In genomic region chr11:116580031-116580652, GRCm38 (mm10) we compare ENCODE assay signal across 9 mouse cellular contexts. TPM values are rescaled to one million over a fixed set of nuclear protein-coding genes. Genes with fewer than 3 reads are reported as not detected.
A peak's percentile ranks its signal among the peaks of the same experiment; 100 is the strongest.
DNase-seq lines count a peak whose midpoint lies in the region; ATAC-seq lines count a peak whose summit lies in the region.
"Had no signal": no experiment of that assay in that cellular context is flagged by ENCODE, and none has a peak within 500 bp of the region (broad histone marks: within the 10 kb centered on the region; RNA-seq: fewer than 3 reads in every experiment).

No protein-coding gene starts in this region.

- intact Hi-C loops in left cerebral cortex, postnatal 10 days (cut with DNase I), result no loop called here
- intact Hi-C loops in gastrocnemius, postnatal 36 days (cut with DNase I), result no loop called here

- DNase-seq in lung, postnatal 36 days, result no peak
- peak; percentile 74 for DNase-seq in c-Kit-positive CD71-positive TER-119-positive erythroid progenitor cells, embryonic 14.5 days (ENCODE audit: low spot score)
- peak; percentile 56 for DNase-seq in intestine, embryonic 14.5 days (ENCODE audit: low spot score)
- DNase-seq in left cerebral cortex, postnatal 10 days (ENCODE audit: extremely low spot score in 1 of 2, low spot score in 2 of 2), result no peak
- no peak for DNase-seq in embryo, embryonic 10 days (ENCODE audit: low spot score)
- no peak for DNase-seq in gastrocnemius, postnatal 36 days

- ATAC-seq in lung, embryonic 15.5 days (ENCODE audit: borderline replicate concordance, extremely low read depth, low FRiP score, low TSS enrichment), result no peak
- no peak for ATAC-seq in intestine, embryonic 14.5 days (replicated peaks; ENCODE audit: low FRiP score, low TSS enrichment, low read depth)
- ATAC-seq in neural tube, embryonic 12.5 days (ENCODE audit: low FRiP score, low read depth), result peak; percentile 34; the same call in 1 of the 2 replicates

- H3K36me3 ChIP-seq in lung, embryonic 15.5 days, result no peaks in the 10 kb centered on the region
- no peaks in the 10 kb centered on the region for H3K36me3 ChIP-seq in intestine, embryonic 14.5 days (ENCODE audit: control insufficient read depth, insufficient read depth, low read length)
- no peaks in the 10 kb centered on the region for H3K36me3 ChIP-seq in neural tube, embryonic 12.5 days

- H3K27ac ChIP-seq in lung, embryonic 15.5 days, result no peak overlapping the region
- H3K27ac ChIP-seq in intestine, embryonic 14.5 days (ENCODE audit: low read depth), result no peak overlapping the region; the same call in 1 of the 2 replicates
- H3K27ac ChIP-seq in neural tube, embryonic 12.5 days, result peak overlapping the region; percentile 90

- H3K4me1 ChIP-seq in lung, embryonic 15.5 days, result peaks cover 10% of the 10 kb centered on the region
- peaks cover 11% of the 10 kb centered on the region; the same call in 1 of the 2 replicates for H3K4me1 ChIP-seq in intestine, embryonic 14.5 days (replicated peaks; ENCODE audit: control insufficient read depth, insufficient read depth, low read length)
- peaks cover 33% of the 10 kb centered on the region for H3K4me1 ChIP-seq in neural tube, embryonic 12.5 days

- no peaks in the 10 kb centered on the region for H3K9me3 ChIP-seq in lung, embryonic 15.5 days
- H3K9me3 ChIP-seq in intestine, embryonic 14.5 days (ENCODE audit: control insufficient read depth, low read length), result no peaks in the 10 kb centered on the region
- H3K9me3 ChIP-seq in neural tube, embryonic 12.5 days, result no peaks in the 10 kb centered on the region

- H3K9ac ChIP-seq in lung, embryonic 15.5 days, result peak overlapping the region; percentile 79
- peak overlapping the region; percentile 86 for H3K9ac ChIP-seq in intestine, embryonic 14.5 days (ENCODE audit: low read length)
- H3K9ac ChIP-seq in neural tube, embryonic 12.5 days, result peak overlapping the region; percentile 91

- H3K4me3 ChIP-seq in lung, embryonic 15.5 days, result peak overlapping the region; percentile 87
- H3K4me3 ChIP-seq in intestine, embryonic 14.5 days (ENCODE audit: low read depth, low read length), result peak overlapping the region; percentile 98
- peak overlapping the region; percentile 97 for H3K4me3 ChIP-seq in neural tube, embryonic 12.5 days

- 22% methylated on average over 10 of the region's 10 CpGs for WGBS in lung, embryonic 15.5 days
- WGBS in intestine, embryonic 14.5 days, result 24% methylated on average over 10 of the region's 10 CpGs
- WGBS in neural tube, embryonic 12.5 days, result 20% methylated on average over 10 of the region's 10 CpGs

- H3K27me3 ChIP-seq in lung, embryonic 15.5 days, result no peaks in the 10 kb centered on the region
- H3K27me3 ChIP-seq in intestine, embryonic 14.5 days (replicated peaks; ENCODE audit: control insufficient read depth, insufficient read depth, low read length), result no peaks in the 10 kb centered on the region
- H3K27me3 ChIP-seq in neural tube, embryonic 12.5 days (replicated peaks), result no peaks in the 10 kb centered on the region

- peak overlapping the region; percentile 88 for H3K4me2 ChIP-seq in lung, embryonic 15.5 days
- peak overlapping the region; percentile 90 for H3K4me2 ChIP-seq in intestine, embryonic 14.5 days (ENCODE audit: low read length)
- H3K4me2 ChIP-seq in neural tube, embryonic 12.5 days (replicated peaks), result peak overlapping the region; percentile 79

RNA-seq across cellular contexts. Expression of gene Ube2o, which starts 1.1 kb away (rescaled TPM):
- polyA plus RNA-seq in lung, embryonic 15.5 days (2015; fragmentation: Nextera tagmentation; extraction: Ambion mirVana), result 12.6 and 14.8 TPM in 2 replicates
- polyA plus RNA-seq in intestine, embryonic 14.5 days (2014; fragmentation: Nextera tagmentation; extraction: Ambion mirVana), result 9.7 and 9.8 TPM in 2 replicates
- polyA plus RNA-seq in neural tube, embryonic 12.5 days (2016; fragmentation: Nextera tagmentation; extraction: Ambion mirVana), result 34.3 and 37.6 TPM in 2 replicates
- 100 to 1,000 TPM; 136 to 140 TPM for total RNA-seq in left cerebral cortex, postnatal 10 days (2021)
- total RNA-seq in gastrocnemius, postnatal 36 days (2021), result 10 to 100 TPM; 18.4 to 20.4 TPM

RNA-seq across cellular contexts. Expression of gene Aanat, which starts 6.1 kb away (rescaled TPM):
- polyA plus RNA-seq in lung, embryonic 15.5 days (2015; fragmentation: Nextera tagmentation; extraction: Ambion mirVana), result not detected in 2 replicates
- polyA plus RNA-seq in intestine, embryonic 14.5 days (2014; fragmentation: Nextera tagmentation; extraction: Ambion mirVana), result not detected in 2 replicates
- polyA plus RNA-seq in neural tube, embryonic 12.5 days (2016; fragmentation: Nextera tagmentation; extraction: Ambion mirVana), result not detected in 2 replicates
- total RNA-seq in left cerebral cortex, postnatal 10 days (2021), result 1 to 10 TPM; 1.0 to 1.6 TPM
- total RNA-seq in gastrocnemius, postnatal 36 days (2021), result not detected
- polyA plus RNA-seq: gonadal fat pad, adult 2 months had no signal

RNA-seq across cellular contexts. Expression of gene Rhbdf2, which starts 46.7 kb away (rescaled TPM):
- polyA plus RNA-seq in lung, embryonic 15.5 days (2015; fragmentation: Nextera tagmentation; extraction: Ambion mirVana), result 12.5 and 13.5 TPM in 2 replicates
- 5.7 and 5.9 TPM in 2 replicates for polyA plus RNA-seq in intestine, embryonic 14.5 days (2014; fragmentation: Nextera tagmentation; extraction: Ambion mirVana)
- 4.9 and 6.5 TPM in 2 replicates for polyA plus RNA-seq in neural tube, embryonic 12.5 days (2016; fragmentation: Nextera tagmentation; extraction: Ambion mirVana)
- 1 to 10 TPM in 1 of 2 experiments, under 1 TPM in 1; 0.95 to 1.1 TPM for total RNA-seq in left cerebral cortex, postnatal 10 days (2021)
- total RNA-seq in gastrocnemius, postnatal 36 days (2021), result 10 to 100 TPM in 1 of 2 experiments, 1 to 10 TPM in 1; 9.4 to 10.2 TPM

RNA-seq across cellular contexts. Expression of gene Sphk1, which starts 49.4 kb away (rescaled TPM):
- polyA plus RNA-seq in lung, embryonic 15.5 days (2015; fragmentation: Nextera tagmentation; extraction: Ambion mirVana), result 6.2 and 6.9 TPM in 2 replicates
- 2.1 and 4.5 TPM in 2 replicates for polyA plus RNA-seq in intestine, embryonic 14.5 days (2014; fragmentation: Nextera tagmentation; extraction: Ambion mirVana)
- 7.6 and 9.3 TPM in 2 replicates for polyA plus RNA-seq in neural tube, embryonic 12.5 days (2016; fragmentation: Nextera tagmentation; extraction: Ambion mirVana)
- total RNA-seq in left cerebral cortex, postnatal 10 days (2021), result 1 to 10 TPM; 4.3 to 5.2 TPM
- total RNA-seq in gastrocnemius, postnatal 36 days (2021), result 1 to 10 TPM in 1 of 2 experiments, under 1 TPM in 1; 0.35 to 1.4 TPM

Comparison
In these comparisons a context has a peak if more than half of its experiments do, and no peak if none do; other contexts are left out.
1. DNase-seq: peak in c-Kit-positive CD71-positive TER-119-positive erythroid progenitor cells, embryonic 14.5 days (single experiment) and intestine, embryonic 14.5 days (single experiment); none in lung, postnatal 36 days (single experiment), left cerebral cortex, postnatal 10 days (0 of 2), embryo, embryonic 10 days (single experiment) and gastrocnemius, postnatal 36 days (0 of 2).
2. Peak in every context shown above with its lines, with median percentiles within 50 percentile points of each other: H3K4me2 ChIP-seq, H3K4me3 ChIP-seq and H3K9ac ChIP-seq.